Mouse (Mus musculus) hindbrain, embryonic 15.5 days (tissue): ENCODE data around the gene Ssr2. TPM values are rescaled to one million over a fixed set of nuclear protein-coding genes. Genes with fewer than 3 reads are reported as not detected.

Experiments used
- ATAC-seq: fragments of 200-750 bp; cut with Nextera tagmentation; 2 replicates; pipeline ENCODE4 v1.8.0; 2017; ENCODE audit warnings: low read depth, moderate number of reproducible peaks, moderate TSS enrichment; ENCODE audit not compliant: low FRiP score
- H3K27ac ChIP-seq: fragments of 300-500 bp; sonication (generic); replicated peaks from 2 replicates; pipeline ENCODE4 v1.5.1; 2015; ENCODE audit warnings: mild to moderate bottlenecking, inconsistent platforms
- H3K27me3 ChIP-seq: fragments of 300-500 bp; sonication (generic); 2 replicates; pipeline ENCODE4 v1.6.1; 2015; ENCODE audit warnings: control low read depth, inconsistent platforms
- H3K36me3 ChIP-seq: fragments of 300-500 bp; sonication (generic); 2 replicates; pipeline ENCODE4 v1.6.1; 2015; ENCODE audit warnings: control low read depth, inconsistent platforms
- H3K4me1 ChIP-seq: fragments of 300-500 bp; sonication (generic); replicated peaks from 2 replicates; pipeline ENCODE4 v1.6.1; 2015; ENCODE audit warnings: control low read depth, inconsistent platforms
- H3K4me2 ChIP-seq: fragments of 300-500 bp; sonication (generic); 2 replicates; pipeline ENCODE4 v1.6.1; 2015; ENCODE audit warnings: moderate library complexity, mild to moderate bottlenecking, inconsistent platforms
- H3K4me3 ChIP-seq: fragments of 300-500 bp; sonication (generic); 2 replicates; pipeline ENCODE4 v1.5.1; 2015; ENCODE audit warnings: mild to moderate bottlenecking, inconsistent platforms
- H3K9ac ChIP-seq: fragments of 300-500 bp; sonication (generic); 2 replicates; pipeline ENCODE4 v1.6.1; 2015; ENCODE audit warnings: inconsistent platforms
- H3K9me3 ChIP-seq: fragments of 300-500 bp; sonication (generic); 2 replicates; pipeline ENCODE4 v1.6.1; 2016; ENCODE audit warnings: control low read depth, inconsistent platforms
- WGBS: fragments of 180-500 bp; shearing (Covaris S2); methylation state at CpG from one replicate; pipeline ENCODE4 v1.1.7; 2015; 5-methylcytosine and 5-hydroxymethylcytosine counted together
- polyA plus RNA-seq: library from polyadenylated mRNA; unstranded; fragments of >200 nt; fragmentation: Nextera tagmentation; extraction: Ambion mirVana; gene quantifications from 2 replicates; pipeline ENCODE4 v1.2.1, GENCODE M21; 2015

The Ssr2 gene
- polyA plus RNA-seq, 1 experiment from 2014 or later = 149 TPM

GRCm38 (mm10) chr3:88555731-88556130, 19.9 kb upstream of the Ssr2 start:
- H3K9me3 ChIP-seq = no peaks in the 10 kb centered on the region
- ATAC-seq = no peak
- peak overlapping the region; percentile 4; the same call in 1 of the 2 replicates for H3K9ac ChIP-seq
- no peak overlapping the region for H3K4me2 ChIP-seq
- H3K27me3 ChIP-seq = no peaks in the 10 kb centered on the region
- peaks cover 46% of the 10 kb centered on the region for H3K36me3 ChIP-seq
- H3K4me1 ChIP-seq = peaks cover 29% of the 10 kb centered on the region
- H3K4me3 ChIP-seq = no peak overlapping the region
- no peak overlapping the region for H3K27ac ChIP-seq
- WGBS = 99% methylated on average over 6 of the region's 6 CpGs

- Histone ChIP-seq H3K9ac (no peak overlapping the region), H3K4me3 (no peak overlapping the region), H3K36me3 (peaks cover 55% of the 10 kb centered on the region), H3K4me1 (peaks cover 24% of the 10 kb centered on the region), H3K27me3 (no peaks in the 10 kb centered on the region), H3K27ac (no peak overlapping the region), H3K9me3 (no peaks in the 10 kb centered on the region), H3K4me2 (no peak overlapping the region)
- WGBS = 95% methylated on average over 8 of the region's 8 CpGs
- ATAC-seq = no peak
Observed at GRCm38 (mm10) chr3:88556616-88557015, 19.1 kb upstream of the Ssr2 start.

DNA sequence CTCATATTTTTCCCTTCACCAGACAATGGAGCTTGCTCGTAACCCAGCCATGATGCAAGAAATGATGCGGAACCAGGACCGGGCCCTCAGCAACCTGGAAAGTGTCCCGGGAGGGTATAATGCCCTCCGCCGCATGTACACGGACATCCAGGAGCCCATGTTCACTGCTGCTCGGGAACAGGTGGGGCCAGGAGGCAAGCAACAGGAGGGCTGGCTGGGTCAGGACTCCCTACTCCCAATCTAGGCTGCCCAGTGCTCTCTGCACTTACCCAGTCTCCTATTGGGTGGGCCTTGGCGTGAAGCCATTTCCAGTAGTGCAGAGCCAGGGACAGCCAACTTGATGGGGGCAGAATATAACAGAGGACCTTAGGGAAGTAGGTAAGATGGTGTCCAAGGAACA, 16.1 kb upstream of the Ssr2 start:
- H3K4me3 ChIP-seq = no peak overlapping the region
- H3K4me2 ChIP-seq = no peak overlapping the region
- H3K36me3 ChIP-seq = peaks cover 77% of the 10 kb centered on the region
- no peaks in the 10 kb centered on the region for H3K9me3 ChIP-seq
- no peaks in the 10 kb centered on the region for H3K27me3 ChIP-seq
- H3K4me1 ChIP-seq = peaks cover 12% of the 10 kb centered on the region
- ATAC-seq = no peak
- WGBS = 93% methylated on average over 9 of the region's 9 CpGs
- no peak overlapping the region for H3K9ac ChIP-seq
- H3K27ac ChIP-seq = no peak overlapping the region

DNA sequence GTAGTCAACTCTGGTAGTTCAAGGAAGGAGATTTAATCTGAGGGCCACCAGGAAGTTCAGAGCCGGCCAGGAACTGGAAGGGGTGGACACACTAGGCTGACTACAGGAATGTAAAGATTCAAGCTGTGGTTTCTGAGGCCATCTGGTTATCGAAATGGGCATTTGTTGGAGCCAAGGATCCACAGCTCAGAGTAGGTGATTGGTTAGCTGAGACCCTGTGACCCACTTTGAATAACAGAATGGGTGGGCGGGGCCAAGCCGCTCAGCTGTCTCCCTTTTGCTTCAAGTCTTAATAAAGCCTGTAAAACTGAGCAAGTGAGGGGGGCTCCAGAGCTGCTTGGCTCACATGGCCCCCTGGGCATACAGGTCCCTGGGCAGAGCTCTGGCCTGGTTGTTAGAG, 13.7 kb upstream of the Ssr2 start:
- no peak overlapping the region for H3K9ac ChIP-seq
- no peaks in the 10 kb centered on the region for H3K9me3 ChIP-seq
- WGBS = 51% methylated on average over 4 of the region's 4 CpGs
- H3K4me2 ChIP-seq = no peak overlapping the region
- H3K27ac ChIP-seq = no peak overlapping the region
- no peaks in the 10 kb centered on the region for H3K4me1 ChIP-seq
- peaks cover 84% of the 10 kb centered on the region for H3K36me3 ChIP-seq
- H3K27me3 ChIP-seq = no peaks in the 10 kb centered on the region
- H3K4me3 ChIP-seq = no peak overlapping the region
- ATAC-seq = no peak

GRCm38 (mm10) chr3:88563442-88563841, 12.2 kb upstream of the Ssr2 start:
- peaks cover 84% of the 10 kb centered on the region for H3K36me3 ChIP-seq
- H3K27me3 ChIP-seq = no peaks in the 10 kb centered on the region
- H3K4me3 ChIP-seq = no peak overlapping the region
- 45% methylated on average over 4 of the region's 4 CpGs for WGBS
- no peaks in the 10 kb centered on the region for H3K9me3 ChIP-seq
- no peak overlapping the region for H3K4me2 ChIP-seq
- no peak overlapping the region for H3K27ac ChIP-seq
- H3K9ac ChIP-seq = no peak overlapping the region
- ATAC-seq = no peak
- no peaks in the 10 kb centered on the region for H3K4me1 ChIP-seq

- H3K36me3 ChIP-seq = peaks cover 88% of the 10 kb centered on the region
- no peak for ATAC-seq
- H3K4me3 ChIP-seq = no peak overlapping the region
- no peaks in the 10 kb centered on the region for H3K4me1 ChIP-seq
- H3K27ac ChIP-seq = no peak overlapping the region
- no peaks in the 10 kb centered on the region for H3K9me3 ChIP-seq
- H3K4me2 ChIP-seq = no peak overlapping the region
- no peak overlapping the region for H3K9ac ChIP-seq
- 79% methylated on average over 7 of the region's 7 CpGs for WGBS
- no peaks in the 10 kb centered on the region for H3K27me3 ChIP-seq
Observed at GRCm38 (mm10) chr3:88563966-88564365, 11.7 kb upstream of the Ssr2 start.

- no peak overlapping the region for H3K27ac ChIP-seq
- H3K4me2 ChIP-seq = no peak overlapping the region
- no peak for ATAC-seq
- no peak overlapping the region for H3K4me3 ChIP-seq
- no peak overlapping the region for H3K9ac ChIP-seq
- H3K4me1 ChIP-seq = no peaks in the 10 kb centered on the region
- H3K9me3 ChIP-seq = no peaks in the 10 kb centered on the region
- H3K27me3 ChIP-seq = no peaks in the 10 kb centered on the region
- peaks cover 77% of the 10 kb centered on the region for H3K36me3 ChIP-seq
- 91% methylated on average over 3 of the region's 3 CpGs for WGBS
Observed at GRCm38 (mm10) chr3:88566116-88566515, 9.6 kb upstream of the Ssr2 start.

- Histone ChIP-seq H3K4me3 (no peak overlapping the region), H3K4me2 (no peak overlapping the region), H3K9ac (no peak overlapping the region), H3K36me3 (peaks cover 73% of the 10 kb centered on the region), H3K9me3 (no peaks in the 10 kb centered on the region), H3K27ac (no peak overlapping the region), H3K4me1 (no peaks in the 10 kb centered on the region), H3K27me3 (no peaks in the 10 kb centered on the region)
- ATAC-seq = no peak
- 95% methylated on average over 4 of the region's 4 CpGs for WGBS
Observed at GRCm38 (mm10) chr3:88566536-88567061, 9.1 kb upstream of the Ssr2 start.

DNA sequence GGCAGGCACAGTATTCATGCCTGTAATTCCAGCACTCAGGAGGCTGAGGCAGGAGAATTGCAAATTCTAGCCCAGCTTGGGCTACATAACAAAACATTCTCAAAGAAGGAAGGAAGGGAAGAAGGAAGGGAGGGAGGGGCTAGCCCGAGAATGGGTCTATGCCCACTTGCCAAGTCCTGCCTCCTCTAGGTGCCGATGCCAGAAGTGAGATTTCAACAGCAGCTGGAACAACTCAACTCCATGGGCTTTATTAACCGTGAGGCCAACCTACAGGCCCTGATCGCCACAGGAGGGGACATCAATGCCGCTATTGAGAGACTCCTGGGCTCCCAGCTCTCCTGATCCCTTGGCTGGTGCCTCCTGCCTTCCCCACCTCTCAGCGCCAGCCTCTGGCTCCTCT, 7.8 kb upstream of the Ssr2 start:
- ATAC-seq = no peak

GRCm38 (mm10) chr3:88568615-88569014, 7.1 kb upstream of the Ssr2 start:
- no peak for ATAC-seq
- Histone ChIP-seq H3K4me1 (no peaks in the 10 kb centered on the region), H3K4me3 (no peak overlapping the region), H3K9me3 (no peaks in the 10 kb centered on the region), H3K27me3 (no peaks in the 10 kb centered on the region), H3K36me3 (peaks cover 60% of the 10 kb centered on the region), H3K9ac (no peak overlapping the region), H3K27ac (no peak overlapping the region), H3K4me2 (no peak overlapping the region)
- 95% methylated on average over 2 of the region's 2 CpGs for WGBS

More for the DNA sequence above, 7.8 kb upstream of the Ssr2 start:
- no peak overlapping the region for H3K27ac ChIP-seq
- peaks cover 64% of the 10 kb centered on the region for H3K36me3 ChIP-seq
- H3K4me1 ChIP-seq = no peaks in the 10 kb centered on the region
- H3K27me3 ChIP-seq = no peaks in the 10 kb centered on the region
- WGBS = 94% methylated on average over 6 of the region's 6 CpGs
- no peaks in the 10 kb centered on the region for H3K9me3 ChIP-seq
- no peak overlapping the region for H3K9ac ChIP-seq
- H3K4me2 ChIP-seq = no peak overlapping the region
- no peak overlapping the region for H3K4me3 ChIP-seq

GRCm38 (mm10) chr3:88569093-88569492, 6.6 kb upstream of the Ssr2 start:
- no peak for ATAC-seq
- Histone ChIP-seq H3K36me3 (peaks cover 55% of the 10 kb centered on the region), H3K27ac (no peak overlapping the region), H3K4me2 (no peak overlapping the region), H3K9ac (no peak overlapping the region), H3K27me3 (no peaks in the 10 kb centered on the region), H3K4me1 (no peaks in the 10 kb centered on the region), H3K9me3 (no peaks in the 10 kb centered on the region), H3K4me3 (no peak overlapping the region)
- 99% methylated on average over 2 of the region's 2 CpGs for whole genome bisulfite sequencing

DNA sequence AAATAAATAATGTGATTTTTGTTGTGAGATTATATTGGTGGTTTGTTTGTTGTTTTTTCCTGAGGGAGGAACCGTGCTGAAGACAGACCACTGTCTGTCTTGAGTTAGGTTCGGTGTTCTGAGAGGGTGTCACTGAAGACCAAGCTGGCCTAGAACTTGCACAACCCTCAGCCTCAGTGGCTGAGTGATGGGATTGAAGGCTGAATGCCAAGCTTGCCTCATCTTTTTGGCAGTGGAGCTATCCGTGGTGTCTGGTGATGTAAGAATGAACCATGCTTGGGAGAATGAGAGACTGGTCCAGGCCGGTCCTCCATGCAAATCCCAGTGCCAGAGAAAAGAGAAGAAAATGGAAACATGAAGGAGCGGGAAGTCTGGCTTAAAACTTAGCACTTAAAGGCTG, 6.0 kb upstream of the Ssr2 start:
- peaks cover 49% of the 10 kb centered on the region for H3K36me3 ChIP-seq
- ATAC-seq = no peak
- no peaks in the 10 kb centered on the region for H3K4me1 ChIP-seq
- no peaks in the 10 kb centered on the region for H3K9me3 ChIP-seq
- no peak overlapping the region for H3K4me2 ChIP-seq
- H3K9ac ChIP-seq = no peak overlapping the region
- H3K27me3 ChIP-seq = no peaks in the 10 kb centered on the region
- no peak overlapping the region for H3K4me3 ChIP-seq
- H3K27ac ChIP-seq = no peak overlapping the region
- 92% methylated on average over 5 of the region's 5 CpGs for WGBS

DNA sequence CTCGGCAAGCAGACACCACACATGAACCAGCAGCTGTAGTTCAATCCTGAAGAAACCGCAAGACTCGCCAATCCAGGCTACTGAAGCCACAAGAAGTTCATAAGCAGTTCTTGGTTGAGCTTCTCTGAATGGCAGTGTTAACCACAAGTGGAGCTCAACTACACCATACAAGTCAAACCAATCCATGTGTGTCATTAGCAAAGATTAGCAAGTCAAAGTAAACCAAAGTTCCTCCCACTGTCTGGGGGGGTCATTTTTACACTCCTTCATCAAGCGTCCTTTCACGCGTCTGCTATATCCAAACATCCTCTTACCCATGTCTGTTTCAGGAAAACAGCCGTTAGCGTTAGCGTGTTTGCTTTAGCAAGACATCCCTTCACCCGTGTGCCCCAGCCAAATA, 5.3 kb upstream of the Ssr2 start:
- no peak overlapping the region for H3K4me3 ChIP-seq
- H3K9me3 ChIP-seq = no peaks in the 10 kb centered on the region
- H3K4me2 ChIP-seq = no peak overlapping the region
- H3K27me3 ChIP-seq = no peaks in the 10 kb centered on the region
- WGBS = 96% methylated on average over 10 of the region's 10 CpGs
- no peak for ATAC-seq
- H3K4me1 ChIP-seq = no peaks in the 10 kb centered on the region
- no peak overlapping the region for H3K9ac ChIP-seq
- no peak overlapping the region for H3K27ac ChIP-seq
- H3K36me3 ChIP-seq = peaks cover 44% of the 10 kb centered on the region
